Mouse (Mus musculus): Measurements from ENCODE around the gene Ccdc28b. TPM values are rescaled to one million over a fixed set of nuclear protein-coding genes. Genes with fewer than 3 reads are reported as not detected.

Gene Ccdc28b
- total RNA-seq, 1 experiment from 2014 or later, result 62.0 TPM

- ATAC-seq (replicated peaks; ENCODE audit: insufficient number of reproducible peaks, low FRiP score, low TSS enrichment, poor library complexity, severe bottlenecking), result peak; percentile 97
Measured at GRCm38 (mm10) chr4:129608426-129609025, 15.2 kb downstream of the Ccdc28b start.

GRCm38 (mm10) chr4:129600233-129601158 lies 23.3 kb downstream of the Ccdc28b start, which contains the start of the genes Eif3i and Tmem234:
Gene Eif3i (minus strand): TSS chr4:129600648.
Gene Tmem234 (plus strand): TSS chr4:129600668.
- ATAC-seq (replicated peaks; ENCODE audit: insufficient number of reproducible peaks, low FRiP score, low TSS enrichment, poor library complexity, severe bottlenecking), result peak; percentile 88

DNA sequence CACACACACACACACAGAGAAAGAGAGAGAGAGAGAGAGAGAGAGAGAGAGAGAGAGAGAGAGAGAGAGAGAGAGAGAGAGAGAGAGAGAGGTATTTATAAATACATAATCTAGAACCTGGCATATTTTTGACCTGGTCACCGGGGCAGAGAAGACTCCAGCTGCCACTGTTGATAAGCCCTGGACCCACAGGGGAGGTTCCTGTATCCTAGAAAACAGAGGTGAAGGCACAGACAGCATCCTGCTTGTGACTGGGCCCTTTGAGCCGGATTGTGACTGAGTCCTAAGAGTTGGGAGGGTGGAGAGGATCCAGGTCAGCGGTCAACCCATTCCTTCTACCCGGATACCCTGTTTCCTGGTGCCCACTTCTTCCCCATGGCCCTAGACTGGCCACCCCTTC lies 34.9 kb downstream of the Ccdc28b start:
- ATAC-seq (replicated peaks; ENCODE audit: insufficient number of reproducible peaks, low FRiP score, low TSS enrichment, poor library complexity, severe bottlenecking), result no peak

DNA sequence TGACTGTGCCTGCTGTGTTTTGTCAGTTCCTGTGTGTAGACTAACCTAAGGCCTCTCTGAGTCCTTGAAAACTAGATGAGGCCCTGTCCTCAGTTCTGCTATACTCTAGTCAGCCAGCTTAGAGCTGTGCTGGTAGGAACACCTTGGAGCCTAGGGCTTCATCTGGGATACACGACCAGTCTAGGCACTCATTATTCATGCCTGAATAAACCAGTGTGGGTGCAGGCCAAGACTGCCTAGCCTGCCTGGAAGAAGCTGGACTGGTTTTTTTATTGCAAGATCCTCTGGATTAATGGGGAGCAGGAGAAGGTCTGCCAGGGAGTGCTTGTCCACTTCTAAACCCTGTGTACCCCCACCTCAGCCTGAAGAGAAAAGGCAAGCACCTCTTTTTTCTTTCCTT lies 36.8 kb downstream of the Ccdc28b start:
- no peak for ATAC-seq (replicated peaks; ENCODE audit: insufficient number of reproducible peaks, low FRiP score, low TSS enrichment, poor library complexity, severe bottlenecking)

GRCm38 (mm10) chr4:129585773-129586172 lies 38.0 kb downstream of the Ccdc28b start:
- no peak for ATAC-seq (replicated peaks; ENCODE audit: insufficient number of reproducible peaks, low FRiP score, low TSS enrichment, poor library complexity, severe bottlenecking)

DNA sequence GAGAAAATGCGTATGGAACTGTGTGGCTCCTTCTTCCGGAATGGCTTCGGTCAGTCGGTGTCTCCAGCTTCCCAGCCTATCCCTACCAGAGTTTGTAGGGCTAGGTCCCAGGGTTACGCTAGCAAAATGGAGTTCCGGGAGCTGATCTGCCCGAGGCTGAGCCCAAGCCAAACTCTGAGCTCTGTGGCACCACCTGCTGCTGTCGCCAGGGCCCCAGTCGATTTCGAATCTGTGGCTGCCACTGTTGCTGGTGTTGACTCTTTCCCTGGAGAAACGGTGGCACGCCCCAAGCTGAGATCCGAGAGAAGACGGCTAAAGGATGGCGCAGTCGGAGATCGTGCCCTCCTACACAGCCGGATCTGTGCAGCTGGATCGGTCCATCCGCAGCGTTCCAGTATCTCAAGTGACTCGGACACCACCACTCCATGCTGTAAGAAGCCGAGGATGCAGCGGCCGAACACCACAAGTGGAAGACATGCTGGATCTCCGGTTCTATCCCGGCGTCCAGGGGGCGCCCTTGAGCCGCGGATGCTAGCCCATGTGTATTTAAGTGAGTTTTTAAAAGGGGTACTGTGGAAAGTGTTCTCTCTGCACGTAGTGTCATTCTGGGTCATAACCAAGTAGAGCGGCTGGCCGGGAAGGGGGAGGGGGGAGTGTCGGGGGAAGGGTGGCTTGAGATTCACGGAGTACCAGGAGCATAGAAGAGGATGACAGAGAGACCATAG lies 38.7 kb downstream of the Ccdc28b start:
- peak; percentile 86 for ATAC-seq (replicated peaks; ENCODE audit: insufficient number of reproducible peaks, low FRiP score, low TSS enrichment, poor library complexity, severe bottlenecking)

DNA sequence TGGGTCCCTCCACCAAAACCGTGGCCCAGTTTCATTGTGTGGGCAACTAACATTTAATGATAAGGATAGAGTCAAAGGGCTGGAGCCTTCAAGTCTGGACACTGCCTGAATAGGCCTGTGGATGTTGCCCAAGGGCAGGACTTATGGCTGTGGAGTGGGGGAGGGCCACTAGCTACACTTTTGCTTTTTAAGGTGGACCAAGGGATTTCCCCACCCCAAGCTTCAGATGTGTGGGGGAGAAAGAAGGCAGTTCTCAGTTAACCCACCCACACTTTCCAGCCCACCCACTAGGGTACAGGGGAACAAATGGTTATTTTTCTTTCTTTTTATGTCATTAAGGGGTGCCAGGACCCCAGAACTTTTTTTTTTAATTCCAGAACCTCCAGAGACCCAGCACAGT lies 39.4 kb downstream of the Ccdc28b start:
- ATAC-seq (replicated peaks; ENCODE audit: insufficient number of reproducible peaks, low FRiP score, low TSS enrichment, poor library complexity, severe bottlenecking), result no peak

DNA sequence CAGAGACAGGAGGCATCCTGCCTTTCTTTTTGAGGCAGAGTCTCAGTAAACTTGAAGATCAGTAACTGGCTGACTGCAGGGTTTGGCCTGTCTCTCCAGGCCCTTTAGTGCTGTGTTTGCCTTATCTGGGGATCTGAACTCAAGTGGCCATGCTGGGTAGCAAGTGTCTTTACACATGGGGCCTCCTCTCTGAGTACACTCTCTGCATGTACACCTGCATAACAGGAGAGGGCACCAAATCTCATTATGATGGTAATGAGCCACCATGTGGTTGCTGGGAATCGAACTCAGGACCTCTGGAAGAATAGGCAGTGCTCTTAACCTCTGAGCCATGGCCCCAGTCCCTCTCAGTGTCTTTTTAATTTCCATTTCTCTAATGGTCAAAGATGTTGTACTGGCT lies 41.5 kb downstream of the Ccdc28b start:
- ATAC-seq (replicated peaks; ENCODE audit: insufficient number of reproducible peaks, low FRiP score, low TSS enrichment, poor library complexity, severe bottlenecking), result no peak

DNA sequence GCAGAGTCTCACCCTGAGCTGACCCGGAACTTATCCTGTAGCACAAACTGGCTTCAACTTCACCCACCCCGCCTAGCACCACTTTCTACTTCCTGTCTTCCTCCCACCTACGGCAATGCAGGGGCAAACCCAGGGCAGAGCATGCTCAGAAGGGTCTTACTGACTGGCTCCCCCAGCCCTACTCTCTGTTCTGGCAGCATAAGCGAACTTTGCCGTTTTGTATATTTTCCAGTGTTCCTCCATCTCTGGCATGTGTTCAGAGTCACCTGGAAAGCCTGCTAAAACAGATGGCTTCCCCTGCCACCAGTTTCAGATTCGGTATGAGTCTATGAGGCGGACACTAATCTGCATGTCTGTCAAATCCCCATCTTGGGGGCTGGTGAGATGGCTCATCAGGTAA lies 43.4 kb downstream of the Ccdc28b start:
- ATAC-seq (replicated peaks; ENCODE audit: insufficient number of reproducible peaks, low FRiP score, low TSS enrichment, poor library complexity, severe bottlenecking), result no peak

DNA sequence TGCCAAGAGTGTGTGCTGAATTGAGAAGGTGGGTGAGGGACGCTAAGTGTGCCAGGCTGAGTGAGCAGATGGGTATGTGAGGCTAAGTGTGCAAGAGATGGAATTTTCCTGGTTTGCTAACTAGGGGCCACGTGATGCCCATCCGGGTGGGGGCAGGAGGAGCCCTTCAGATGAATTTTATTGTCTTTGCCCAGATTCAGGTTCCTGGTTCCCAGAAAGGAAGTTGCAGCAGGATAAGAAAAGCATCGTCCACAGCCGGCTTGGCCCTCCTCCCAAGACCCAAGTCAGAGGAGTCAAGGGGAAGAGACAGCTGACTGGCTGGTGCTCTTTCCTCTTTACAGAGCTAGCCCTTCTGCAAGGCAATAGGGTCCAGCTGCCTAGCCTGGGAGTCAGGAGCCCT lies 45.3 kb downstream of the Ccdc28b start, which contains the start of gene Fam167b:
Gene Fam167b (minus strand): TSS at position 84 of the 400 bp plus-strand sequence.
- no peak for ATAC-seq (replicated peaks; ENCODE audit: insufficient number of reproducible peaks, low FRiP score, low TSS enrichment, poor library complexity, severe bottlenecking)

DNA sequence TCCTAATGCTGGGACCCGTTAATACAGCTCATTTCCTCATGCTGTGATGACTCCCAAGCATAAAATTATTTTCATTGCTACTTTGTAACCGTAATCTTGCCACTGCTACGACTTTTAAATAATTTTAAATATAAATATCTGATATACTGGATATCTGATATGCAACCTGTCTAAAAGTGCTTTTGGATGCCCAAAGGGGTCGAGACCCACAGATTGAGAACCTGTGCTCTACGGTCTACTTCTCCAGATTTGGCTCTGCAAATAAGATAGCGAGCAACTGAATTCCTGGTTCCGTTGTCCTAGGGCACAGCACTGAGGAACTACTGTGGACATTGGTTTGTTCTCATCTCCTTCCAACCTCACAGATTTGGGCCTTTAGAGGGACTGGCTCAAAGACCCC lies 46.1 kb downstream of the Ccdc28b start:
- ATAC-seq (replicated peaks; ENCODE audit: insufficient number of reproducible peaks, low FRiP score, low TSS enrichment, poor library complexity, severe bottlenecking), result no peak

DNA sequence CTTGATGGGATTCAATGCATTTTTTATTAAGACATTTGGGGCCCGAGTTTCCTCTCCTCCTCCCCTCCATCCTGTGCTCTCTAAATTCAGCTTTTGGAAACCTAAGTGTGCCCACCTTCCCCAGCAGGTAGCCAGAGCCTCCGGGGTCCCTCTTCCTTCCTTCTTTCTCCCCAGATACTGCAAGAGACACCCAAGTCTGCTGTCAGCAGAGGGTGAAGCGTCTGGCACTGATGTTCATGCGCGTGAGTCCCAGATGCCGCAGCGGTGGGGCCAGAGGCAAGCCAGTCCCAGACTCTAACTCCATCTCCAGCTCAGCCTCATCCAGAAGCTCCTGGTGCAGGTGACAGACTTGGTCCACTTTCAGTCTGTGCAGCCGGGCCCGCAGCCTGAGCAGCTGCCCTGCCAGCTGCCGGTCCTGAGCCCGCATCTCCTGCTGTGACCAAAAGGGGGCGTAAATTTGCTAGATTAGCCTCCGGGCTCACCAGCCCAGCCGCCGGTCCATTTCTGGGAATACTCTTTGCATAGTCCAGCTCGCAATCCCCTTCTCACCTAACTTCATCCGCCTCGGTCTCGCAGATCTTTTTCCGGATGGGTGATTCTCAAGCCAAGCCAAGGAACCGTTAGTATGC lies 46.8 kb downstream of the Ccdc28b start:
- peak; percentile 44; the same call in 1 of the 2 replicates for ATAC-seq (replicated peaks; ENCODE audit: insufficient number of reproducible peaks, low FRiP score, low TSS enrichment, poor library complexity, severe bottlenecking)

- peak; percentile 78 for ATAC-seq (replicated peaks; ENCODE audit: insufficient number of reproducible peaks, low FRiP score, low TSS enrichment, poor library complexity, severe bottlenecking)
Measured at GRCm38 (mm10) chr4:129575171-129575844, 48.4 kb downstream of the Ccdc28b start.

DNA sequence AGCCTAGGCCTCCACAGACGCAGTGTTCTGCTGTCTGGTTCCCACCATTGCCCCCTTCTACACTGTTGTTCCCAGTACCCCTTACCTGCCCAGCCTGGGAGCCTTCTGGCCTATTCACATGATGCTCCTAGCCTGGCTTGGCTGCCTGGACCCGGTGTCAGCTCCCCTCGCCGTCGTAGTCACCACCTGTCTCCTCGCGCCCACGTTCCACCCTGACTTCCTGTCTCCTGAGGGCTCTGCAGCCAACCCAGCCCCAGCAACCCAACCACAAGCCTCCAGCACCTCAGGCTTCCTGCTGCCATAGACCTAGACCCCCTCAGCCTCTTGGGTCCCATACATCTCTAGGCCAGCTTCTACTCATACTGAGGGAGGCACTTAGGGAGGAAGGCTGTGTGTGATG lies 50.3 kb downstream of the Ccdc28b start, which contains the start of gene Lck:
Gene Lck (minus strand): TSS at position 212 of the 400 bp plus-strand sequence.
- ATAC-seq (replicated peaks; ENCODE audit: insufficient number of reproducible peaks, low FRiP score, low TSS enrichment, poor library complexity, severe bottlenecking), result no peak

DNA sequence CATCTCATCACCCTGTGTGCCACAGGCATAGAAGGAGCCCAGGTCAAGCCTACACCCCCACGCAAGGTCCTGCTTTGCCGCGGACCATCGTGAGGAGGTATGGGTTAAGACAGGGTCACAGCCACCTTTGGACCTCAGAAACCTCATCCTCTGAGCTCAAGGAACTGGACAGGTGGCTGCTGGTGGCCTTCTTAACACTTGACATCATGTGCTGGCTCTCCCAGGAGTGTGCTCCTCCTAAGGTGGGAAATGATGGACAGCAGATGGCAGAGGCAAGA lies 50.7 kb downstream of the Ccdc28b start:
- no peak for ATAC-seq (replicated peaks; ENCODE audit: insufficient number of reproducible peaks, low FRiP score, low TSS enrichment, poor library complexity, severe bottlenecking)

GRCm38 (mm10) chr4:129572236-129573092 lies 51.3 kb downstream of the Ccdc28b start:
- ATAC-seq (replicated peaks; ENCODE audit: insufficient number of reproducible peaks, low FRiP score, low TSS enrichment, poor library complexity, severe bottlenecking), result no peak

- no peak for ATAC-seq (replicated peaks; ENCODE audit: insufficient number of reproducible peaks, low FRiP score, low TSS enrichment, poor library complexity, severe bottlenecking)
Measured at GRCm38 (mm10) chr4:129571551-129572084, 52.1 kb downstream of the Ccdc28b start.

All from monocyte, adult 5-6 weeks (primary cell).